ENCODE assay signal across 9 mouse cellular contexts in the genomic region with DNA sequence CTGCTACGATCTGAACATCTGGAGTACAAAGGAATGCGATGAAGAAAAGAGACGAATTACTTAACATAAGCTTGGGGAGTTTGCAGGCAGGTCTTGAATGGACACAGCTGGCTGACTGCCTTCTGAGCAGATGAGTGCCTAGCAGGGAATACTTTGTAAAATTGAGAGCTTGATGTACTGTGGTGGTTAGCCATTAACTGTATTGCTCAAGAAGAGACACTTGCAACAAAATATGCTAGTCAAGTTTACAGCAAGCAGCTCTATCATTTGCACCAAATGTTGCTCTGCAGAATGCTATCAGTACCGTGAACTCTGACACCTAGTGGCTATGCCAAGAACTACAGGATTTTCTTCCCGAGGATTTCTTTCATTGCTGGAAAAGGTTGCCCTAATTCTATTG.
A peak's percentile ranks its signal among the peaks of the same experiment; 100 is the strongest.
DNase-seq lines count a peak whose midpoint lies in the region; ATAC-seq and TF ChIP-seq lines count a peak whose summit lies in the region.
"Had no signal": no experiment of that assay in that cellular context is flagged by ENCODE, and none has a peak within 500 bp of the region (broad histone marks: within the 10 kb centered on the region; RNA-seq: fewer than 3 reads in every experiment).

No protein-coding gene starts in this region.

- intact Hi-C loops in heart, adult 2 months (cut with DNase I) = loop anchor here (1.0 kb wide), 1 partner anchor 85 kb away; no protein-coding TSS in a partner anchor

- peak; percentile 55 for DNase-seq in heart, adult 11 months
- no peak for DNase-seq in heart, adult 2 months
- DNase-seq in NIH3T3 (ENCODE audit: low read depth) = peak; percentile 83
- peak; percentile 75 to 86 for DNase-seq in cerebellum, postnatal 10 days
- DNase-seq in kidney, postnatal 36 days = peak; percentile 49 to 74
- DNase-seq in lung, postnatal 14 days = peak; percentile 69
- DNase-seq in right cerebral cortex, postnatal 10 days (ENCODE audit: low spot score in 2 of 2) = peak; percentile 63 to 73

- no peak overlapping the region for H3K9ac ChIP-seq in heart, adult 2 months (ENCODE audit: low read depth, low read length)
- H3K9ac ChIP-seq: limb, embryonic 12.5 days had no signal

- ATAC-seq in granulocyte monocyte progenitor cell, adult 5-6 weeks (replicated peaks; ENCODE audit: poor library complexity, severe bottlenecking) = peak; percentile 80

- no peak for TF ChIP-seq POLR2A in heart, adult 2 months (IDR thresholded peaks at IDR 0.05; ENCODE audit: insufficient read depth, low read depth, low read length)

- TF ChIP-seq CTCF in heart, adult 2 months (IDR thresholded peaks at IDR 0.05) = no peak; the same call in 1 of the 2 replicates

- H3K27ac ChIP-seq in heart, adult 2 months = no peak overlapping the region
- H3K27ac ChIP-seq: limb, embryonic 12.5 days had no signal

- no peak for TF ChIP-seq EP300 in heart, adult 2 months (IDR thresholded peaks at IDR 0.05; ENCODE audit: insufficient read depth, low read depth, low read length)

- no peaks in the 10 kb centered on the region for H3K36me3 ChIP-seq in heart, adult 2 months (ENCODE audit: control insufficient read depth, insufficient read depth, low read length)
- H3K36me3 ChIP-seq: limb, embryonic 12.5 days had no signal

- H3K4me1 ChIP-seq in heart, adult 2 months (ENCODE audit: control insufficient read depth, insufficient read depth, low read length) = no peaks in the 10 kb centered on the region

- H3K4me3 ChIP-seq in heart, adult 2 months = no peak overlapping the region
- H3K4me3 ChIP-seq: limb, embryonic 12.5 days had no signal

- no peaks in the 10 kb centered on the region for H3K27me3 ChIP-seq in heart, adult 2 months (ENCODE audit: control insufficient read depth, insufficient read depth, low read length)

- H3K79me2 ChIP-seq in heart, adult 2 months (replicated peaks; ENCODE audit: control insufficient read depth, insufficient read depth, low read length) = no peaks in the 10 kb centered on the region

- WGBS in heart, adult 2 months = 16% methylated on average over 5 of the region's 5 CpGs

Comparison
In these comparisons a context has a peak if more than half of its experiments do, and no peak if none do; other contexts are left out.
1. DNase-seq: peak in heart, adult 11 months (single experiment), NIH3T3 (single experiment), cerebellum, postnatal 10 days (2 of 2), kidney, postnatal 36 days (2 of 2), lung, postnatal 14 days (single experiment) and right cerebral cortex, postnatal 10 days (2 of 2); none in heart, adult 2 months (0 of 2).